Mouse (Mus musculus) MN1 (cell line): ENCODE results near the gene Mcee.

ENCODE experiments used
- DNase-seq: peaks from one replicate; pipeline ENCODE4 v3.0.0-alpha.2; 2016; ENCODE audit warnings: low spot score

The Mcee gene

DNA sequence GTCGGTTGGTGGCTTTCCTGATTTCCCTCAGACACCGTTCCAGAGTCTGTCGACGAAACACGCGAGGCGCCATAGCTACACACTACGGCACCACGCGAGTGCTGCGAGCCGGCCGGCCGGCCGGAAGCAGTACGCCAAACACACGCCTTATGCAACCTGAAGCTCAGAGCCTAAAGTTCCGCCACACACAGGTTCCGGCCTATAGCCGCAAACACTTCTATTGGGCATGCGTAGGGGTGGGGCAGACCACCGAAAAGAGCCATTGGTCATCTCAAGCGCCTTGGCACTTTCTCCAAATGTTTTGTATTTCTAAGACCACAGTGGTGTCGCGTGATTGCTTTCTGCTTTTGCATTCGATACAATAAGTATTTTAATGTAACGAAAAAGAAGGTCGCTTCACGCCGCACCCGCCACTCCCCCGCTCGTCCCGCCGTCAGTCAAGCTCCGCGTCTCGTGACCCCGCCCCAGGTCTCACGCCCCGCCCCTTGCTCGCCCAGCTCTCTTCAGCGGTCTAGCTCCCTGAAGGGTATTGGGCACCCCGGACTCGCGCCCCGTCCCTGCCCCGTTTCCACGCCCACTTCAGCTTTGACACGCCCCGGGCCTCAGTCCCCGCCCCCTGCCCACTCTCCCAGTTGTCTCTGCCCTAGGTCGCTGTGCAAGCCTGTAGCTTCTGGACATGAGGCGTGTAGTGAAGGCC lies at the start of gene Mcee, which contains the start of gene Mphosph10:
Mcee (plus strand) TSS at position 486 of the 697 bp plus-strand sequence.
Mphosph10 (minus strand) TSS at position 147 of the 697 bp plus-strand sequence.
- peak; percentile 93 for DNase-seq

DNA sequence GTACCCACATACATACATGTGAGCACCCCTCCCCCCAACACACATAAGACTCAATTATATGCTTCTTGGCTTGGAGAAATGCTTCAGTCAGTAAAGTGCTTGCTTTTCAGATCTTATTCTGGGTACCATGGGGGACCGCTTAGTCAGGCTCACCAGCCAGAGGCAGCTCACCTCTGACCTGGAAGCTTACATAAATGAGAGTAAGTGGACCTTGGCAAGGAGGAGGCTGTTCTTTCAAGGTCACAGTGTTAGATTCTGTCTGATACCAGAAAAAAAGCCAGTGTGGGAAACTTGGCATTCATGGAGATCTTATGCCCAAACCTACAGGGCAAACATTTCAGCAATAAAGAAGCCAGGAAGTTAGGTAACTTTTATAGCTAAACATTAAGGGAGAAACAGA lies 44.6 kb upstream of the Mcee start:
- DNase-seq = no peak

DNA sequence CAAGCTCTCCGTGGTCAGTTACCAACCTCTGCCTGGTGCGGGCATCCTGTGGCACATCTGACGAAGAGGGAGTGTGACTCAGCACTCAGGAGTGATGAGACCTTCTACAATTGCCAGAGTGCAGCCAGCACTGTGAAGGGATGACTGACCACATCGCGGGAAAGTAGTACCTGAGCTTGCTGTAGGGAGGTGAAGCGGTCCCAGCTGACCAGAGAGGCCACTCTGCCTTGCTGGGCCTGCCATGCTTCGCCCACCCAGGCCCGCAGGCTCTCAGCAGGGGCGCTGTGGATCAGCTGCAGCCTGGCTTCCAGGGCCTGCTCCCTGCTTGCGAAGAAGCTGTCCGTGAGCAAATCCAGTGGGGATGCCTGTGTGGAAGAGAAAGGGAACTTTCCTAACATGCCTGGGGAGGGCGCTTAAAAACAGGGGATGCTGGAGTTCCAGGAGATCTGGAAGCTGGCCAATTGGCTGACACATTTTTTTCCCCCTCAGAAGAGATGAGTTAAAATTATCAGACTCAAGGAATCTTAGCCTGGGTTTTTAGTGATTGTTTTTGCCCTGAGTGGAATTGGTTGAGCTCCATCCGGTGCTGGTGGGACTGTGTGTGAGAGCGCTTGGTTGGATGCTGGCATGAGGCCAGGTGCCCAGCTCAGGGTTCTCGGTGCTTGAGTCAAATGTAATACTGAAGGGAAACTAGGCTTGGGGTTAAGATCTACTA lies 43.1 kb upstream of the Mcee start:
- DNase-seq = peak; percentile 14

DNA sequence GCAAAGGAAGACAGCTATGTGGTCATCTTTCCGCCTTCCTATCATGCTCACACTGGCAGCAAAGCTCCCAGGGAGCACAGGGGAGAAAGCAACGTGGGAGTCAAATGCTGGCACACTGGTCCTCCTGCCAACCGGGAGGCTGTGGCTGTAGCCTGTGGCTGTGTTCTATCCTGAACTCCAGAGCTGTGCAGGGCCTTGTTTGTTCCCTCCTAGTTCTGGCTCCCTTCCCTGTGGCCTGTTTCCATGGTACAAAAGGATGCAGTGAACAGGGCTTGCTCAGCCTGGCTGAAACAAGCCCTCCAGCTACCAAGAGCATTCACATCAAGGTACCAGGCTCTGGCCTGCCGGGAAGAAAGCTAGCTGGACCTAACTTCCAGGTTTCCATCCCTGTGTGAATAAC lies 41.3 kb upstream of the Mcee start:
- no peak for DNase-seq

DNA sequence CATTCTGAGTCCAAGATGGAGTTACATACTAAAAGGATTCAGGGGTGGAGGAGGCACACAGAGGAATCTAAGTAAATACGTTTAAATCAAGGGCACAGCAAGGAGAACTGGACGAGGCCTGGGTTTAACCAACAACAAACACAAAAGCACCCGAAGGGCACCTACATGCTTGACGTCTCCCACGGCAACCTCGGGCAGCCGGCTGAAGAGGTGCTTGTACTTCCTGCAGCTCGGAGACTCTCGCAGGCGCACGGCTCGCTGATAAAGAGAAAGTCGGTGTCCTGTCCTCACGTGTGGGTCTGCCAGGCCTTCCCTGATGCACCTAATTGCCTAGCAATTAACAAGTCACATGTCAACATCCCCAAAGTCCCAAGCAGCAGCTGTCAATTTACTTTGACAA lies 38.2 kb upstream of the Mcee start:
- no peak for DNase-seq

DNA sequence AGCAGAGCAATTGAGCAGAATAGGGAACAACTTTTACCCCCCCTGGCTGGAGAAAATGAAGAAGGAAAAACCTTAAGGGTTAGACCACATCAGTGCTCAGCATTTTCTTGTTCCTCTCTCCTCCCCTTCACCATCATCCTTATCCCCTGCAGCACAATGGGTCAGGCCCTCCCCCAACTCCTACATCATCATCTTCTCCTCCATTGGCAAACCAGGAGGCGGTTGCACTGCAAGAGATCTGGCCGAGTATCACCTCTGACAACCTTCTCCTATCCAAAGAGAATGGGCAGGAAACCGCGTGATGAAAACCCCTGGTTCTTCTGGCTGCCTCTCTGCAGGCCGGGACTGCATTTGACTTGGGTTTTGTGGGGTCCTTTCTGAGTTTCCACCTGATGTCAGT lies 35.7 kb upstream of the Mcee start:
- no peak for DNase-seq

DNA sequence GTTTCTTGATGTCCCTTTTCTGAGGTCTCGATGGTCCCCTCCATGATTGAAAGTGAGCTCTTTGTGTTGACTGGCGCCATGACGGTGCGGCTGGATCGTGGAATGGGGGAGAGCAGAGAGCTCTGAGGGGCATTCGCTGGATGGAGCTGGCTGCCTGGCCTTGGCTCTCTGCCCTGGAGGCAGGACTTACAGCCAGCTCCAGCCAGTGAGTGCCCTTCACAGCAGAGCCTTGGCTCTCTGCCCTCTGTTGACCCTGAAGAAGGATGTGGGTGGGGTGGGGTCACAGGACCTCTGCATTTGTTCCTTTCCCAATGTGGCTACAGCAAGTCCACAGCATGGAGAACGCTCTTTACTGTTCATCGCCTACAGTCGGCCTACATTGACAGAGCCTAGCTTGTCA lies 35.0 kb upstream of the Mcee start:
- DNase-seq = no peak

DNA sequence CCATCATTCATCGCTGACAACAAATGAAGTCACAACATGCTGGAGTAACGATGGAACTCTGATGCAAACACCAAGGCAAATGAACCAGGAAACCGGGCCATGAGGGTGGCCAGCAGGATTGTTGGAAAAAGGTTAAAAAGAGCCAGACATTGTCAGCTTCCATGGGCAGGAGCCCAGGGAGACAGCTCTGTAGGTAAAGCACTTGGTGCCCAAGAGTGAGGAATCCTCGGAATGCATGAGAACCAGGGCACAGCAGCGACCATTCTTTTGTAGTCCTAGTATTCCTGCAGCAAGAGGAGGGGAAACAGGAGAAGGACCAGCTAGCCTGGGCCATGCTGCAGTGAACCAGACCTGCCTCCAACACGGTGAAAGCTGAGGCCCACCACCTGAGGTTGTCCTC lies 33.7 kb upstream of the Mcee start:
- no peak for DNase-seq

DNA sequence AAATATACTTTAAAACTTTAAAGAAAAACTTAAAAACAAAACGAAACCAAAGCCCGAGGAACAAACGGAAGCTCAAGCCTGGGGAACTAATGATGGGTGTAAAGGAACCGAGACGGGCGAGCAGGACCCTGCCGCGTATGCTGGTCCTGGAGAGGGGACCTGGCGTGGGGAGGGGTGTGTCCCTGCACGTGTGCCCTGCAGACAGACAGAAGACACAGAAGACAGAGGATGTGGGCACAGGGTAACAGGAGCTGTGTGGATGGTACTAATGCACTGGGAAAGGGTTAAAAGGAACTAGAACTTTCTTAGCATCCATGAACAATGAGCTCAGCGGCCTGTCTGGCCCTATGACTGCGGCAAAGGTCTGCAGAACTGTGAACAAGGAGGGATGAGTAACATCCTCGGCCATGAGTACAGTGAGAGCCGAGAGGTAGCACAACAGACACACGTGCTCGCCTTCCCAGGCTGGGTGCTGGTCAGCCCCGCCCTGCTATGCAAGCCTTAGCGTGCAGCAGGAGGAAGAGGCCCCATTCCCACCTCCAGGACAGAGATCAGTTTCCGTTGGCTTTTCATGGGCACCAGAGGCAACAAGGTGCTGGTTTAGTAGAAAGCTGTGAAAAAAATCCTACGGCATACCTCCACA lies 32.3 kb upstream of the Mcee start:
- no peak for DNase-seq

DNA sequence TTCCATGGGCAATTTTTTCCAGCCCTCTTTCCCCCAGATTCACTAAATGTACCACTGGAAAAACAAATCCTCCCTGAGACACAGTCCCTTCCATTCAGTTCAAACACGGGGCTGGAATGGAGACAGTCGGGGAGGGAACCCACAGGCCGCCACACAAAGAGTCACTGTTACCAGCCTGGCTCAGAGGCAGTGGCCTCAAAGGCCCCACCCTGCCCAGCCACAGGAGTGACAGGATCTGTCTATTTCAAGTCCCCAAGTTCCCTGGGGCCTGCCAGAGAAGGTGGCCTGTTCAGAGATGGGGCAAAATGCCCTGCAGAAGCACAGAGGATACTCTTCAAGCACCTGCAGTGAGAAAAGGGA lies 31.8 kb upstream of the Mcee start:
- DNase-seq = no peak

DNA sequence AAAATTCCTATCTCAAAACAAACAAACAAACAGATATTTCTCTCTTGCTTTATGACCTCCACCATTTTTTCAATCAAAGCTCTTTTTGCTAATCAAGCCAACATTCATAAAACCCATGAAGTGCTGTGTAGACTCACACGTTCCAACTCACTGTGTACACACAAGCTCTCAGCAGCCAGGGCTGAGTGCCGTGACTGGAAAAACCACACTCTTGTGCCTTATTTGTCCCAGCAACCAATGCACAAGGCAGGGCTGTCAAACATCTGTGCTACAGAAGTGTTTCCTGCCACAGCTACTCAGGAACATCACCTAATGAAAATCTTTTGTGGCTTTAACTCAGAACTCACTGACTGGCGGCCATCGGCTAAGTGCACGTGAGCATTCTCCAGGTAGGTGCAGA lies 26.5 kb upstream of the Mcee start:
- no peak for DNase-seq

DNA sequence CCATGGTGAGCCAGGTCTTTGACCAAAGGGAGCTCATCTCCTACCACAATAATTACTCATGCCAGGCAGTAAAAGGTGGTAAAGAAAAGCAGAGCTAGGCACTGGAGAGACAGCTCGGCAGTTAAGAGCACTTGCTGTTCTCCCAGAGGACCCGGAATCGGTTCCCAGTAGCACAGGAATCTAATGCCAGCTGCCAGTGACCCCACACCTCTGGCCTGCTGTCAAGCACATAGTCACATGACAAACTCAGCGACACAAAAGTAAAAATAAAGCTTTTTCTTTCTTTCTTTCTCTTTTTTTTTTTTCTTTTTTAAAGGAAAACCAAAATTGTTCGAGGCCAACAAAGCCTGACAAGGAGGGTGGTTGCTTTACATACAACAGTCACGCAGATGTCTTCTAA lies 22.6 kb upstream of the Mcee start:
- DNase-seq = no peak

DNA sequence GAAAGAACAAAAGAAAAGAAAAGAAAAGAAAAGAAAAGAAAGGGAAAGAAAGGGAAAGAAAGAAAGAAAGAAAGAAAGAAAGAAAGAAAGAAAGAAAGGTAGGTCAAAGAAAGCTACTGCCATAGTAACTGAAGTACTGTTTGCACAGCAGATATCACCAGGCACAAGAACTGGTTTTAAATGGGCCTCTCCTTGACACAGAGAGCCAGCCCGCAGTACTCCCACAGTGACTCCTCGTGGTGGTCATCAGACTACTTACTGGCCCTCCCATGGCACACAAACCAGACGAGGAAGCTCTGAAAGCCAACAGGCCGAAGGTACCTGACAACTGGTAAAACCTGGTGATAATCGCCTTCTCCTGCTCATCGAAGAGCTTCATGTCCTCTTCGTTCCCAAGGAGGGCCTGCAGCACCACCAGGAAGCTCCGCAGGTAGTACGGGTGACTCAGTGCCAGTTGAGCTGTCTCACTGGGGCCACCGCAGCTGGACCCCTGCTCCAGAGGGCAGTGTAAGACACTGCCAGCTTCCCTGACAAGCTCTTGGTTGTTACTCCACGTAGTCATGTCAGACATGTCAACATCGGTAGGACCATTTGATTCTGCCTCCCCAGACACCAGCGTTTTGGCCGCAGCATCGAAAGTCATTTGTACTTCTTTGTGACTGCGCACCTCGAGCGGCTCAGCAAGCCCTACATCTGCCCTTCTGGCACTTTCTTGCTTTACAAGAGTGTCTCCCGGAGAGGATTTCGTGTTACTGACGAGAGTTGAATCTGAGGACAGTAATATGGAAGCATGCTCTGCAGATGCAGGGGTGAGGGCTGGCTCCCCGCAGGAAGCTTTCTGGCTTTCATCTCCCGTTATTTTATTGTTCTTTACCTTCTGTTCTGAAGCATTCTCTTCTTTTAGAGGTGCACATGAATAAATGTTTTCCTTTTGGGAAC lies 20.2 kb upstream of the Mcee start:
- DNase-seq = no peak

DNA sequence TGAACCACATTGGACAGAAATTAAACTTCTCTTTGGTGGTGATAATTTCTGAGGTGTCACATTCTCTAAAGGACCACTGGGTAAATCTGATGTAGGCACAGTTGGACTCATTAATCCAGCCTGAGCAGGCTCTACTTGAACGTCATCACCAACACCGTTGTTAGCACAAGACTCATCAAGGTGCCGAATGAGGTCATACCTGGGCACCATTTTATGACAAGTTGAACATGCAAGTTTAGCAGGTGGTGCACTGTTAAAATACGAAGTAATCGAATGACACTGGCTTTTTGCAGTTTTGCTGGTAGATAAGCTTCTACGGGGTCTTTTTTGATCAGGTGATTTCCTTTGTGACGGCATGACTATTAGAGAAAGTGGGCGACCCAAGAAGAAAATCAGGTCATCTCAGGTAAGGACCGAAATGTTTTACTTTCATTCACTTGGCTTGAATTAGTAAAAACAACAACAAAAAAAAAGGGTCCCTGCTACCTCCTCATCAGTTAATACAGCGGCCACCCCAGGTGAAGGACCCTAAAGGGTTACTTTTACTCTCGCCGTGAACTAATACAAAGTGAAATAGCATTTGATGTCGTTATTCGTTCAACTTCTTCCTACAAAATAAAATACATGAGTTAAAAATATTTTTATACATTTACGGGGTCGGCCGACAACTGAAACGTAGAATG lies 19.1 kb upstream of the Mcee start:
- peak; percentile 8 for DNase-seq

DNA sequence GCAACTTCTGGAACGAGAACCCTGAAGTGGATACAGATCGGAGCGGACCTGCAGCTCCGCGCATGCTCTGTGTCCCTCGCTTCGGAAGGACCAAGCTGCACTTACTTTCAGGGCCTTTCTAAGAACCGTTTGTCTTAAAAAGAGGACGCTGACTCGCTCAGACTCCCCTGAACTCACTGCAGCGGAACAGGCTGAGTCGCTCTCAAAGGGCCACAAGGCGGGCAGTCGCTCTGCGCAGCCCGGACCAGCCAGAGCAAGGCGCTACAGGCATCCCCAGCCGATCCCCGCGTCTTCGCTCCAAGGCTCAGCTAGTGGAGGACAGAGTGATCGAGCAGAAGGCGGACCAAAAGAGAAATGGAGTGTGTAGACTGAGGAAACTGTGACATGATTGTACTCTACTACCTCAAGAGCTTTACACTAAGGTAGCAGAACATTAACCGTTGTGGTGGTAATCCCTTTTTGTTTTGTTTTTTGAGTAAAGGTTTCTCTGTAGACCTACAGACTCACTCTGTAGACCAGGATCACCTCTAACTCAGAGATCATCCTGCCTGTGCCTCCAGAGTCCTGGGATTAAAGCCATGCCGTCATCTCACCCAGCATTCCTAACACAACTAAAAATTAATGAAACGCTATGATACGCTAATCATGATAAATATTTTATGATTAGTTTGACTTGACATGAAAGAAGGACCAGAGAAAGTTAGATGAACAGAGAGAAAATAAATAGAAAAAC lies 18.4 kb upstream of the Mcee start, which contains the start of gene Fan1:
Fan1 (minus strand) TSS at position 266 of the 733 bp plus-strand sequence.
- DNase-seq = peak; percentile 78

DNA sequence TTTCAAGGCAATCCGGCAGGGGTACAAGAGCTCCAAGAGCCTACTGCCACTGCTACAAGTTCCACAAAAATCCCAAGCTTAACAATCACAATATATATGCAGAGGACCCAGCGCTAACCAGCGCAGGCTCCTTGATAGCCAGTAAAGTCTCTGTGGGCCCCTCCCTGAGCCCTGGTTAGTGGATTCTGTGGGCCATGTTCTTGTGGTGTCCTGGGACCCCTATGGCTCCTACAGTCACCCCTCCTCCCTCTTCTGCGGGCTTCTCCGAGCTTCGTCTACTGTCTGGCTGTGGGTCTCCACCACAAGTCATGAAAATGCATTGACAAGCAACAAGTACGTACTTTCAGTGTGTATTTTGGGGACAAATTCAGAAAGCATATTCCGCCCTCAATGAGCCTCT lies 928 bp upstream of the Mcee start:
- no peak for DNase-seq

DNA sequence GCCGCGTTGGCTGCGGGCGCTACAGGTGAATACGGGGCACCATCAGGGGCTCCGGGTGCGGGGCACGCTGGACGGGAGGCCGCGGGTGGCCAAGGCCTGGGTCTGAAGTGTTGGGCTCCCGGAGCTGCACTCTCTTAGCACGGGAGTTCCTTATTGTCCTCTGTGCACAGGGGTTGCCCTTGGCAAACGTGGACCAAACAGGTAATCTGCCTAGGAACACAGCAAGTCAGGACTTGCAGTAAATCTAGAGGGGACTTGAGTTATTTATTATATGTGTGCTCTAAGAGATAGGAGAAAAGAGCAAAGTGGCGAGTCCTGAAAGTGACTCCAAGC lies 378 bp downstream of the Mcee start:
- no peak for DNase-seq

DNA sequence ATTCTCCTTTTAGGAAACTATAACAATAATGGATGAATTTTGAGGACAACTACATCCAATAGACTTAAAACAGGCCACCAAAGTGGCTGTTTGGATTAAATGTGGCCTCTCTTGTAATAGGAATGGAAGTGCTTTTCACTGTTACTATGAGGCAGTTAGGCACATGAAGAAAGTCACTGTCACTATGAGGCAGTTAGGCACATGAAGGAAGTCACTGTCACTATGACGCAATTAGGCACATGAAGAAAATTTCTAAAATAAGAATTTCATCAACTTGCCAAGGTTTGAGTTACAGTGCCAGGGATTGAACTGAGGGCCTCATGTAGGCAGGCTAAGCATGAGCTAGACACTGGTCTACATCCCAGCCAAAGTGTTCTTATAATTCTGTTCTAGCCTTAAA lies 8.3 kb downstream of the Mcee start:
- DNase-seq = no peak

DNA sequence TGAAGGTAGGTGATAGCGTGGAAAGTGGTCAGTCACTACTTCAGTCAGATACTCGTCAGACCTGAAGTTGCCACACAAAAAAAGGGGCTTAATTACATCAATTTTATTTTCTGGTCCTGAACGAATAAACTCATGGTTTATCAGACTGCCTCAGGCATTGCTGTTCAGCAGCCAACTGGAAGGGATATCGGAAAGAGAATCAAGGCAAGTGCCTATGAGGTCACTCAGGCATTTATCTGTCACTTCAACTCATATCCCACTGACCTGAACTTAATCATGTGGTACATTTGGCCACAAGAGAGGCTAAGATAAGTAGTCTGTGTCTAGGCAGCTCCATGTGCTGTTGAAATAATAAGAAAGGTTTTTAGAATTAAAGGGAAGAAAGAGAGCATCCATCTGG lies 10.0 kb downstream of the Mcee start:
- DNase-seq = no peak

DNA sequence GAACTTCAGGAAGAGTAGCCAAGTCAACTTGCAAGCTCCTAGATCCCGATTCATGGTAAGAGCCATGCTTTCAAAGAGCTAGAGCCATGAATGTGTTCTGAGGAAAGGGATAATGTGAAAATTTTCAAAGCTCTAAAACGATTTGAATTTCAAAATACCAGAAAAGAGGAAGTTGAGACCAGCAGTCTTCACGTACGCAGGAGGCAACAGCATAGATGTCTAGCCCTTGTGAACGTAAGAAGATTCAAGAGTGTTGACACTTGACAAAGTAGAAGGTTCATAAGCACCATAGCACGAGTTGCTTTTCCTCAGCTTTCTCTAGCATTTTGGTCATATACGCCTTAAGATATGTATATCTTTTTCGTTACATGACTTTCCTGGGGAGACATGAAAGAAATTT lies 11.6 kb downstream of the Mcee start:
- no peak for DNase-seq

DNA sequence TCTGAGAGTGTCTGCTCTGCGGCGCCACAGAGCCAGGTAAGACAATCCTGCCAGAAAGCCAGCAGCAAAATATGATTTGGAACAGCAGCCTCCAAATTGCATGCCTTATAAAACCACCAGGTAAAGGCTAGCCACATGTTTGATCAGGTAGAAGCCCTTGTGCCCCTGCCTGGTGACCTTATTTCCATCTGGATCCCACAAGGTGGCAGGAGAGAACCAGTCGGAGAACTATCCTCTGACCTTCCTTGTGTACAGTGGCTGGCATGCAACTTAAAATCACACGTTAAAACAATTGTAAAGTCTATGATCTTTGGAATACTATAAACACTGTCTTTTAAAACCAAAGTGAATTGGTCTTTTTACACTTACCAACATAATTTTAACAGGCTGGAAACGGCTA lies 32.5 kb downstream of the Mcee start:
- no peak for DNase-seq
